ENCODE assay signal across 9 mouse cellular contexts in the genomic region with DNA sequence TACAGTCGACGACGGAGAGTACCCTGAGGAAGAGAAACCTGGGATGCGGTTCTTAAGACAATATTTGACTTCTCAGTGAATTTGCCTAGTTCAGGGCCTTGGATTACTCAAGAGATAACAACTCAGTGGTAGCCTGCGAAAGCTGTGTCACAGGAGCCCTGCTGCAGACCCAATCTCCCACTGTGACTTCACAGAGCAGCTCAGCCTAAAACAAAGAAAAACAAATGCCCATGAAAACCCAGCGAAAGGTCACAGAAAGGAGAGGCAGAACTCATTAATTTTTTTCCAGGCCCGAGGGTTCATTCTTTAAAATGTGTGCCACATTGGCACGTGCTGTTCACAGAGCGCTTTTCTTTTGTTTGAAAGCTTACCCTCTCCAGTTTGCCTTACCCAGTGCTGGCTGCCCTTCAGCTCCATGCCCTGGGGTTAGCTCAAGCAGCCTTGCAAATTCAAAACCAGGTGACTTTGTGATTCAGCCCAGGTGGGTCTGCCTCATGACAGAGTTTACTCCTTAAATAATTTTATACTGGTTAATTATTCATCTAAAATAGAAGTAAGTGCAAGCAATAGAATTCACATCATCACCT.
DNase-seq lines count a peak whose midpoint lies in the region; ATAC-seq lines count a peak whose summit lies in the region.
"Had no signal": no experiment of that assay in that cellular context is flagged by ENCODE, and none has a peak within 500 bp of the region (broad histone marks: within the 10 kb centered on the region; RNA-seq: fewer than 3 reads in every experiment).

No protein-coding gene starts in this region.

- H3K27ac ChIP-seq in midbrain, embryonic 11.5 days (ENCODE audit: low read depth, low read length), result no peak overlapping the region
- no peak overlapping the region for H3K27ac ChIP-seq in midbrain, embryonic 10.5 days (replicated peaks)
- no peak overlapping the region for H3K27ac ChIP-seq in hindbrain, embryonic 13.5 days

- DNase-seq in midbrain, embryonic 11.5 days (ENCODE audit: low spot score, missing footprints), result peak; percentile 79
- DNase-seq in midbrain, embryonic 10.5 days (ENCODE audit: low spot score), result no peak
- DNase-seq in kidney, postnatal 14 days, result peak; percentile 75
- DNase-seq in retina, postnatal 1 day, result peak; percentile 32
- DNase-seq in spleen, adult 12 weeks (ENCODE audit: low spot score), result no peak
- no peak for DNase-seq in right cerebral cortex, postnatal 25 days
- DNase-seq: gastrocnemius, postnatal 10 days; heart, postnatal 4 days had no signal

- WGBS in midbrain, embryonic 11.5 days, result 30% methylated on average over 9 of the region's 9 CpGs
- 25% methylated on average over 9 of the region's 9 CpGs for WGBS in midbrain, embryonic 10.5 days
- 16% methylated on average over 9 of the region's 9 CpGs for WGBS in hindbrain, embryonic 13.5 days

- H3K9ac ChIP-seq in midbrain, embryonic 11.5 days (ENCODE audit: low read length), result no peak overlapping the region
- H3K9ac ChIP-seq in hindbrain, embryonic 13.5 days, result no peak overlapping the region

- no peaks in the 10 kb centered on the region for H3K4me1 ChIP-seq in midbrain, embryonic 11.5 days (ENCODE audit: control insufficient read depth, insufficient read depth, low read length)
- peaks cover 5% of the 10 kb centered on the region for H3K4me1 ChIP-seq in midbrain, embryonic 10.5 days
- H3K4me1 ChIP-seq in hindbrain, embryonic 13.5 days (replicated peaks), result no peaks in the 10 kb centered on the region

- no peaks in the 10 kb centered on the region for H3K36me3 ChIP-seq in midbrain, embryonic 11.5 days (ENCODE audit: control insufficient read depth, insufficient read depth, low read length)
- no peaks in the 10 kb centered on the region for H3K36me3 ChIP-seq in midbrain, embryonic 10.5 days
- H3K36me3 ChIP-seq in hindbrain, embryonic 13.5 days, result no peaks in the 10 kb centered on the region

- ATAC-seq in midbrain, embryonic 11.5 days (ENCODE audit: low FRiP score), result no peak
- peak; percentile 68 for ATAC-seq in hindbrain, embryonic 13.5 days (ENCODE audit: low FRiP score)

- H3K9me3 ChIP-seq in midbrain, embryonic 11.5 days (ENCODE audit: control insufficient read depth, low read length), result no peaks in the 10 kb centered on the region
- no peaks in the 10 kb centered on the region for H3K9me3 ChIP-seq in midbrain, embryonic 10.5 days (replicated peaks)
- H3K9me3 ChIP-seq in hindbrain, embryonic 13.5 days, result no peaks in the 10 kb centered on the region

- no peak overlapping the region for H3K4me3 ChIP-seq in midbrain, embryonic 11.5 days (ENCODE audit: low read depth, low read length)
- no peak overlapping the region for H3K4me3 ChIP-seq in midbrain, embryonic 10.5 days
- H3K4me3 ChIP-seq in hindbrain, embryonic 13.5 days, result no peak overlapping the region

- H3K27me3 ChIP-seq in midbrain, embryonic 11.5 days (ENCODE audit: control insufficient read depth, insufficient read depth, low read length), result no peaks in the 10 kb centered on the region
- H3K27me3 ChIP-seq in midbrain, embryonic 10.5 days (ENCODE audit: low read depth, poor library complexity, severe bottlenecking), result no peaks in the 10 kb centered on the region
- H3K27me3 ChIP-seq in hindbrain, embryonic 13.5 days, result no peaks in the 10 kb centered on the region

- no peak overlapping the region for H3K4me2 ChIP-seq in midbrain, embryonic 11.5 days
- no peak overlapping the region for H3K4me2 ChIP-seq in hindbrain, embryonic 13.5 days

Comparison
In these comparisons a context has a peak if more than half of its experiments do, and no peak if none do; other contexts are left out.
1. DNase-seq: peak in midbrain, embryonic 11.5 days (single experiment), kidney, postnatal 14 days (single experiment) and retina, postnatal 1 day (single experiment); none in midbrain, embryonic 10.5 days (single experiment), spleen, adult 12 weeks (single experiment) and right cerebral cortex, postnatal 25 days (single experiment).